Comparison of ENCODE assay signal across 14 mouse cellular contexts in genomic region chr14:32520400-32520926, GRCm38 (mm10). TPM values are rescaled to one million over a fixed set of nuclear protein-coding genes. Genes with fewer than 3 reads are reported as not detected.
"Had no signal": no experiment of that assay in that cellular context is flagged by ENCODE, and none has a peak within 500 bp of the region (broad histone marks: within the 10 kb centered on the region; RNA-seq: fewer than 3 reads in every experiment).

No protein-coding gene starts in this region.

- H3K4me1 ChIP-seq: limb, embryonic 13.5 days; midbrain, embryonic 10.5 days had no signal

- ATAC-seq: intestine, embryonic 16.5 days; midbrain, embryonic 16.5 days had no signal

- H3K27ac ChIP-seq: limb, embryonic 13.5 days; liver, embryonic 15.5 days; midbrain, embryonic 10.5 days had no signal

- H3K4me3 ChIP-seq: limb, embryonic 13.5 days; liver, embryonic 15.5 days; midbrain, embryonic 10.5 days had no signal

- DNase-seq: left cerebral cortex, postnatal 4 days; lung, embryonic 14.5 days; lung, postnatal 10 days; lung, postnatal 4 days; right cerebral cortex, adult 18-20 months; right cerebral cortex, postnatal 25 days; thymus, postnatal 36 days had no signal

- H3K4me2 ChIP-seq: limb, embryonic 13.5 days; liver, embryonic 15.5 days; lung, embryonic 14.5 days had no signal

- H3K9me3 ChIP-seq: limb, embryonic 13.5 days; liver, embryonic 15.5 days; midbrain, embryonic 10.5 days had no signal

- H3K27me3 ChIP-seq: limb, embryonic 13.5 days; liver, embryonic 15.5 days had no signal

- H3K9ac ChIP-seq: limb, embryonic 13.5 days; liver, embryonic 15.5 days; lung, embryonic 14.5 days had no signal

RNA-seq across cellular contexts. Expression of gene Chat, which starts 54.7 kb away (rescaled TPM):
- polyA plus RNA-seq: limb, embryonic 13.5 days; liver, adult 2 months; liver, embryonic 15.5 days; lung, embryonic 14.5 days; thymus, postnatal 0 days had no signal

RNA-seq across cellular contexts. Expression of gene Slc18a3, which starts 55.8 kb away (rescaled TPM):
- polyA plus RNA-seq: liver, adult 2 months; liver, embryonic 15.5 days; thymus, postnatal 0 days had no signal
